Mouse (Mus musculus) heart, adult 11 months (tissue): ENCODE results near the gene Mrpl37.

Source experiments
- DNase-seq: peaks from one replicate; pipeline ENCODE4 v3.0.0; 2022

Mrpl37 gene

GRCm38 (mm10) chr4:107064394-107065098, 2.1 kb downstream of the Mrpl37 start:
- DNase-seq = no peak

- DNase-seq = no peak
Observed at GRCm38 (mm10) chr4:107063214-107063613, 3.5 kb downstream of the Mrpl37 start.

- DNase-seq = no peak
Observed at GRCm38 (mm10) chr4:107061560-107061959, 5.1 kb downstream of the Mrpl37 start.

DNA sequence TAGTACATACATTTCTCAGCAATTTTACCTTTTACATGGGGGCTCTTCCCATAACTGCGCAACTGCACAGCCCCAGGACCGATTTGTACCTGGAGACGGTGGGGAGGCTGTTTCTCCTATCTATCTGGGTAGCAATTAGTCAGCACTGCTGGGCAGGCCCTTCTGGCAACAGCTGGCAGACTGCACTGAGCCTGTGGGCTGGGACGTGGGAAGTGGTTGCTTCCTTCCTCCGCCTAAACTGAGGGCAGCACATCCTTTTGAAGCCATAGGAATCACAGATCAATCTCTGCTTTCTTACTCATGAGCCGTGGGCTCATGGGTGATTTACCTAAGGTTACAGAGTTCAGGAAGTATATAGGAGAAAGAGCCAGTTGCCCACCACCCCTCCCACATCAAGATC, 7.9 kb downstream of the Mrpl37 start:
- DNase-seq = no peak

DNA sequence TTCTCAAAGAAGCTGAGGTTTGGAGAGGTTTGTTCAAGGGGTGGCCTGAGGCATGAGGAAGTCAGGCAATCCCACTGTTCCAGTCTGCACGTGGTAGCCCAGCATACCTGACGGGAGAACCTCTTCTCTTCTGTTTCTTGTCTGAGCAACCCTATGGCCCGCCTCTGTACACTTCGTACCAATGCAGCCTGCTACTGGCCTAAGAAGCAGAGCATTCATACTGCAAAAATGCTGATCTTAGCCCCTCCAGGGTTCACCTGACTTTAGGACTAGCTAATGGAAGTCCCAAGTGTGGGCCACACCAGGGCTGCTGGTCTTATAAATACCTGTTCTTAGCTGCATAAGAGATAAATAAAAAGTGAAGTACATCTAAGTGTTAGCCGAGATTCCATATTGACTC, 8.3 kb downstream of the Mrpl37 start:
- no peak for DNase-seq

DNA sequence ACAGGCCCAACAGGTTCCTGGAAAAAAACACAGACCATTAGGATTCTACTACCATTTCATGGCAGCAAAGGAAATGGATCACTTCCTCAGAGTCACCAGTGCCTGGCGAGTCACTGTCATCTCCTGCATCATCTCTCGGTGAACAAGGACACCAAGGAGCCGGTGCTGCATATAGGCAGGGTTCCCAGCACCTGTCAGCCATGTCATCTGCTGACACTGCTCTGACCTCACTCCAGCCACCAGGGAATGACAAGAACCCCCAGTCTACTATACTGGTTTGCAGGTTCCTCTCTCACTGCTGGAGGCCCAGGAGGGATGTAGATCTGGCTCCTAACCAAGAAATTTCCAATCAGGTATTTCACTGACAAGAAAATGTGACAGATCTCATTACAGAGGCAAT, 10.6 kb downstream of the Mrpl37 start:
- DNase-seq = no peak

DNA sequence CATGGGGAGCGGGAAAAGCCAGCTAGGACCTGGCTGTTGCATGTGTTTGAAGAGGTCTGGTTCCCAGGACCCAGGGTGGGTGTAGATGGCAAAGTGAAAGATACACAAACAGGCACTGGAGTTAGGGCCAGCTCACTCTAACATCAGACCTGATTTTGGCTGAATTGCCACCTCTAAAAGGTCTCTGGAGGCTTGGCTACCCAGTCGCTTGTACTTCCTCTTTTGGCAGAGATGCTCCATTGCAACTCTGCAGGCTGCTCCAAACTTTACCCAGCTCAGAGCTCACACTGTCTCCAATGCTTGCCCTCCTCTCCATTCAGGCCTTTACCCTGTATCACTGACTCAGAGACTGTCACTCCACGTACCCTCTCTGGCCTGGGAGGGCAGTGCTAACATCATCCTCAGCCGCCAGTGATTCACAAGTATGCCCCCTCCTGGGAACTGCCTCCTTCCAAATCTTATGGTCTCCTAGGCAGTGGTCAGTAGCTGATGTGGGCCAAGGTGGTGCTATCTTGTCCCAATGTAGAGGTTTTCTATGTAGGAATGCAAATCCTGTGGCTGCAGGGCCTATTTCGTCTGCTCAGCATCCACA, 13.6 kb downstream of the Mrpl37 start:
- DNase-seq = no peak

DNA sequence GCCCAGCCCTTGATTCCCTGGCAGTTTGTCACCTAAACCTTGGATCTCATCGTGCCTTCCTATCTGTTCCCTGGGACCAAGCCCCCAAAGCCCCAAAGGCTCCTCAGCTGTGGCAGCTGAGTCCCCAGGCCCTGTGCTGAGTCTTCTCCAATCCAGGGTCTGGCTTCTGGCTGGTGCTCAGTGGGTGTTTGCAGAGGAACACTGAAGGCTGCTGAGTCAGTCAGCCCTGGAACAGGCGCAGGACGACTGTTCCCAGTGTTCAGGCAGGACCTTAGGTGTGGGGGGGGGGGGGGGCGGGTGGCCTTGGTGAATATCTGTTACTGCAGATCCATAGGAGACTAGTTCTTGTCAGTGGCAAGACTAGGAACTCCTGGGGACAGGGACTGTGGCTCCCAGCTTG, 14.8 kb downstream of the Mrpl37 start:
- DNase-seq = no peak

DNA sequence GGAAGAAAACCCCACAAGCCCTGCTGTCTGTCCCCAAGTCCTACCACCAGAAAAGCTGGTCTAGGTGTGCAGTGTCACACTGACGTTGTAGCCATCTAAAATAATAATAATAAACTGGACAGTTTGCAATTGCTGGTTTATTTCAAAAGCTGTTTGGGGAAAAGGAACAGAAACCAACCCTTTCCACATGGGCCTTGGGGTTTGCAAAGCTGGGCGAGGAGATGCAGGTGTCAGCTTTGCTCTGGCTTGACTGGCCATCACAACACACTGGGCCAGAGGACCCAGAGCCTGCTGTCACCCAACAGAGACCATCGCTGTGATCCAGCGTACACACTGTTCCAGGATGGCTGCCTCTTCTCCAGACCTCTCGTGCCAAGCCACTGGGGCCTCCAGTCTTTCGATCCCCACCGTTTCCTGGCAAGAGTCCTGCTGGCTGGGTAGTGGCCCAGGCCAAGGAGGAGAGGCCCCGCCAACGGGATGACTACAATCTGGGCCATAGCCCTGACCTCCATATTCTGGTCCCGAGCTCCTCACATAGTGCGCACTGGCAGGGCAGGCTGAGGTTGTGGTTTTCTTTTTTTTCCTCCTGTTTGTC, 18.0 kb downstream of the Mrpl37 start:
- peak; percentile 97 for DNase-seq

- DNase-seq = peak; percentile 92
Observed at GRCm38 (mm10) chr4:107047806-107048205, 18.9 kb downstream of the Mrpl37 start.

- DNase-seq = no peak
Observed at GRCm38 (mm10) chr4:107045188-107045587, 21.5 kb downstream of the Mrpl37 start.

DNA sequence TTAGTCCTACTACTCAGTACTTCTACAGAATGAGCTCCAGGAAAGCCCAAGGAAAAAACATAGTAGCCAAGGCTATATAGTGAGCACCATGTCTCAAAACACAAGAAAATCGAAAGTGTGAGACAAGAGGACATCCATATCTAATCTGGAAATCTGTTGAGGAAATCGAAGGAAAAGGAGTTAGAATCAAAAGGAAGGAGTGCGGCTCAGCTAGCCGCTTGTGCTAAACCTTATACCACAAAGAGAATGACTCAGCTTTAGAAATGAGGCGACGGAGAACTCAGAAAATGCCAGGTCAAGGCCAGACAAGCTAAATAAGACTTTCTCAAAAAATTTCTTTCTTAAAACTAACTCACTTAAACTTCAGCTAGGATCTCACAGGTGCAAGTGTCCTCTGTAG, 24.4 kb downstream of the Mrpl37 start:
- DNase-seq = no peak

DNA sequence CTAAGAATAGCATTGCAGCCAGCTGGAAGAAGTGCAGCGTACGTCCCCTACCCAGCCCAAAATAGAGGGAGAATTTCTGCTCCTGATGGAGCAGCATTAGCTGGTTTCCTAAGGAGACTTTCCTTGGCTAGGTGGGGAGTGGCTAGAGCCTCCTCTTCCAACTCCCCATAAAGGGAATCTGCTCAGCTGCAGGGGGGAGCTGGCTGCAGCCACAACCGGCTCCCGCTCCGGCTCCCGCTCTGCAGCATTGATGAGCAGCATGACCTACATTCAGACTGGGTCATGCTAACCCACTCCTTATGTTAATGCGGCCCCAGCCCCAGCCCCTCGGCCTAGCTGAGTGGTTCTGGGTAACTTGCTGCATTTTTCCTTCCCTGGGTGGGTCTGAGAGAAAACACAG, 27.4 kb downstream of the Mrpl37 start:
- DNase-seq = no peak

- no peak for DNase-seq
Observed at GRCm38 (mm10) chr4:107038303-107038702, 28.4 kb downstream of the Mrpl37 start.

DNA sequence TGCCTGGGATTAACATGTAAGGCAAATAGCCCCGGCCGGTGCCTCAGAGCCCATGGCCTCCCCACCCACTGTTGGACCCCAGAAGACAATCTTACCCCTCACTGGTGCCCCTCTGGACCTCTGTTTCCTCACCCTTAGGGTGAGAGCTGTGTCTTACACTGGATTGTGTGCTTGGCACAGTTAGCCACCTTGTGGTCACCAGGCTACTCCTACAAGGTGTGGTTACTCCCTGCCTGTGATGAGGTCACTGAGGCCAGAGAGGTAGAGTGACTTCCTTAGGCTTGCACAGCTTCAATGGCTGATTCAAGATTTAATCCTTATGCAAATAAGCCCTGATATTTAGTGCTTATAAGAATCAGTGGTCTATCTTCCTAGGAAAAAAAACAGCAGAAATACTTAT, 29.7 kb downstream of the Mrpl37 start:
- no peak for DNase-seq

DNA sequence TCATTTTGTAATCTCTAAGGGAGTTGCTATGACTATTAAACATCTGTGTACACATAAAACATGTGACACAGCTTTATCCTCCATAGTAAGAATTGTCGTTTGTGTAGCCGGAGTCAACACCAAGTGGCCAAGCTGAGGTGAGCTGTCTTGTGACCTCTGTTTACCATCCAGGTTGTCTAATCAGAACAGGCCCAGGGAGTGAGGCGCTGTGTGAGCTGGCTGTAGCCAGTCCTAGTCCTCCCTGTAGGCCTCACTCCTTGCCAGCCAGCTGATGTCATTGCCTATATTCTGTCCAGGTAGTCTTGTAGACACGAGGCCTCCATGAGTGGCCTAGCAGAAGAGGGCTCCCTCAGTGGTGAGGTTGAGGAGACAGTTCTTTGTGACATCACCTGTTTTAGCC, 31.0 kb downstream of the Mrpl37 start:
- no peak for DNase-seq

- no peak for DNase-seq
Observed at GRCm38 (mm10) chr4:107026451-107026850, 40.2 kb downstream of the Mrpl37 start.

- DNase-seq = no peak
Observed at GRCm38 (mm10) chr4:107025369-107025768, 41.3 kb downstream of the Mrpl37 start.

DNA sequence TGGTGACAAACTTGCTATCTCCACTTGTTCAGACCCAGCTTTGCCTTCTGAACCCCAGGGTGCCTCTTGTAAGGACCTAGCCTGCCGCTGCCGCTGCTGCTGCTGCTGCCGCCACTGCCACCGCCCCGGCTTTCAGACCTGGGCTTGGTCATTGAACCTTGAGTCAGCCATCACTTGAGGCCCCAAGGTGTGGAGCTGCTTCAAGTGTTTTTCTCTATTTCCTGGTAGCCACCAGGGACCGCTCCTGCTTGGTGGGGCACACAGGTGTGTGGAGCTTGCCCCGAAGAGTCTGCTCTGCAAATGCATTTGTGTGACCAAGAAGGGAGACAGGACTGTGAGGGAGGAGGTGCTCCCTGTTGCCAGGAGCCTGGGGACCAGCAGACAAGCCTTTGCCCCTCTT, 41.8 kb downstream of the Mrpl37 start:
- no peak for DNase-seq

GRCm38 (mm10) chr4:107021464-107021863, 45.2 kb downstream of the Mrpl37 start:
- DNase-seq = no peak

GRCm38 (mm10) chr4:107020287-107021000, 46.2 kb downstream of the Mrpl37 start:
- DNase-seq = no peak

- peak; percentile 93 for DNase-seq
Observed at GRCm38 (mm10) chr4:107019027-107019426, 47.6 kb downstream of the Mrpl37 start.

DNA sequence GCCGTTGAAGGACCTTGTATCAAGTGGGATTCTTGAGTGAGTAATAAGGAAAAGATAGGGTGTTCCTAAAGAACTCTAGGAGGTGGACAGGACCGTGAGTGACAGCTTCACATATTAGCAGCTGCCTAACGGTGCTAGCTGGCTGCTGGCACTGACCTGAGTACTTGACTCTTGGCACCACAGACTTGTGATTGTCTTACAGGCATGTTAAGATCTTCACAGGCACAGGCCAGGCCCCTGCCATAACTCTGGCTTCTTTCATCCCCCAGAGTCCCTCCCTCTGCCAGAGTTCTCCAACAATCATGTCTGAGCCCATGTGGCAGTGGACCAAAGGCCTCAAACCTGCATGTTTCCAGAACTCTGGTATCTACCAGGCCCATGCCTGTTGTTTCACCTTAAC, 48.1 kb downstream of the Mrpl37 start:
- peak; percentile 94 for DNase-seq

- DNase-seq = no peak
Observed at GRCm38 (mm10) chr4:107017257-107017656, 49.4 kb downstream of the Mrpl37 start.
